Mouse (Mus musculus): ENCODE measurements around the gene Jdp2. TPM values are rescaled to one million over a fixed set of nuclear protein-coding genes. Genes with fewer than 3 reads are reported as not detected.

Jdp2 gene
- polyA plus RNA-seq, 1 experiment from 2014 or later = 0.27 TPM

DNA sequence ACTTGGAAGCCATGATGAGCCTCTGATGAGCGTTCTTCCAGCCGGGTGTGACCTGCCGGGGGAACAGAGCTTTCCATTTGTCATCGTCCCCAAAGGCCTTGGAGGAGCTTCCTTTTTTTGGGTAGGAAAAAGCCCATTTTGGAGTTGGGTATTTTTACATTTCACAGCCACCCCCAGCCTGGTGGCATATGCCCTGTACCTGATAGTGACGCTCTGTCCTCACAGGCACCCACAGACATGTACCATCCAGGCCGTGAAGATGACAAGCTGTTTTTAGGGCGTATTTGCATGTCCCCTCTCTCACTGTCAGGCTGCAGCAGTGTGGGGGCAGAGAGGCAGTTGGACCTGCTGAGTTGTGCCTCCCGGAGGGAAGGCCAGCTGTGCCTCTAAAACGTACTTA, 11.3 kb downstream of the Jdp2 start:
- H3K27me3 ChIP-seq (replicated peaks; ENCODE audit: control insufficient read depth, insufficient read depth, low read length) = no peaks in the 10 kb centered on the region
- no peak for ATAC-seq

DNA sequence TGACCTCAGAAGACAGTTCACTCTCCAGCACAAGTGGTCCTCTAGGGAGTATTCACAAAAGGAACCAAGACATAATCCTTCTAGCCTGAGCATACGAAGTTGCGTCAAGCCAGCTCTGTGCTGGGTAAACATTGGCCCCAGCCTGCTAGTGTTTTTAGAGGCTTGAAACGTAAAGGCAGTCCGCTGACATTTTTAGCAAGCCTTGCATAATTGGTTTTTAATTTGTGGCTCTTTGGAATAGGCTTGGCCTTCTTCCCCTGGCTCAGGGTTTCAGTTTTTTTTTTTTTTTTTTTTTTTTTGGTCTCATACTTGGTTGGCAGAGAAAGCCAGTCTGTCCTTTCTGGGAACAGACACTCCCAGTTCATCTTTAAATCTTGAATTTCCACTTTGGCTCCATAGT, 15.3 kb downstream of the Jdp2 start:
- H3K4me3 ChIP-seq (ENCODE audit: low read length) = no peak overlapping the region
- H3K36me3 ChIP-seq (ENCODE audit: control insufficient read depth, insufficient read depth, low read length) = no peaks in the 10 kb centered on the region
- no peaks in the 10 kb centered on the region for H3K9me3 ChIP-seq (ENCODE audit: control insufficient read depth, low read length)
- H3K9ac ChIP-seq (ENCODE audit: low read depth, low read length) = no peak overlapping the region
- WGBS = 51% methylated on average over 4 of the region's 4 CpGs
- H3K4me2 ChIP-seq (ENCODE audit: low read depth, low read length) = no peak overlapping the region
- ATAC-seq = no peak
- no peaks in the 10 kb centered on the region for H3K27me3 ChIP-seq (replicated peaks; ENCODE audit: control insufficient read depth, insufficient read depth, low read length)
- no peaks in the 10 kb centered on the region; the same call in 1 of the 2 replicates for H3K4me1 ChIP-seq (ENCODE audit: control insufficient read depth, insufficient read depth, low read length)
- H3K27ac ChIP-seq (ENCODE audit: low read length) = no peak overlapping the region

More for the DNA sequence above, 11.3 kb downstream of the Jdp2 start:
- Histone ChIP-seq H3K9ac (ENCODE audit: low read depth, low read length) (no peak overlapping the region), H3K4me2 (ENCODE audit: low read depth, low read length) (no peak overlapping the region), H3K36me3 (ENCODE audit: control insufficient read depth, insufficient read depth, low read length) (0 out of 2 replicates have a peak, but pooled peaks cover 5% of the 10 kb centered on the region), H3K27ac (ENCODE audit: low read length) (no peak overlapping the region), H3K4me1 (ENCODE audit: control insufficient read depth, insufficient read depth, low read length) (peaks cover 7% of the 10 kb centered on the region; the same call in 1 of the 2 replicates), H3K9me3 (ENCODE audit: control insufficient read depth, low read length) (no peaks in the 10 kb centered on the region), H3K4me3 (ENCODE audit: low read length) (no peak overlapping the region)
- 85% methylated on average over 9 of the region's 9 CpGs for WGBS

- no peaks in the 10 kb centered on the region; the same call in 1 of the 2 replicates for H3K4me1 ChIP-seq (ENCODE audit: control insufficient read depth, insufficient read depth, low read length)
- no peaks in the 10 kb centered on the region for H3K9me3 ChIP-seq (ENCODE audit: control insufficient read depth, low read length)
- WGBS = 76% methylated on average over 8 of the region's 8 CpGs
- ATAC-seq = no peak
- no peaks in the 10 kb centered on the region for H3K27me3 ChIP-seq (replicated peaks; ENCODE audit: control insufficient read depth, insufficient read depth, low read length)
- no peaks in the 10 kb centered on the region for H3K36me3 ChIP-seq (ENCODE audit: control insufficient read depth, insufficient read depth, low read length)
- no peak overlapping the region for H3K27ac ChIP-seq (ENCODE audit: low read length)
- H3K4me2 ChIP-seq (ENCODE audit: low read depth, low read length) = no peak overlapping the region
- H3K4me3 ChIP-seq (ENCODE audit: low read length) = no peak overlapping the region
- no peak overlapping the region for H3K9ac ChIP-seq (ENCODE audit: low read depth, low read length)
These were observed 16.7 kb downstream of the Jdp2 start for GRCm38 (mm10) chr12:85615486-85615885.

DNA sequence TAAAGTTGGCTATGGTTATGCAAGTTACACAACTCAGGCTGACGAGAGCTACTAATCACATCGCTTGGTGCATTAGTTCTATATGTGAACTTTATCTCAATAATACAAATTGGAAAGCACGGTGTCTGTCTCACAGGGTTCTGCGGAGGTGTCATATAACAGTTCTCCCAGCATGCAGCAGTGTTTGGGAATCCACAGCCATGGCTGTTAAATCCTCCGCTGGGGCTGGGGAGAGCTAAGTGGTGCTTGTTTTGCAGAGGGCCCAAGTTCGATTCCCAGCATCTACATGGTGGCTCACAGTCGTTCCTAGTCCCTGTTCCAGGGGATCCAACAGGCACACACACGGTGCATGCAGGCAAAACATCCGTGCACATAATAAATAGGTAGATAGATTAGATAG, 19.1 kb downstream of the Jdp2 start:
- no peak for ATAC-seq
- H3K27me3 ChIP-seq (replicated peaks; ENCODE audit: control insufficient read depth, insufficient read depth, low read length) = no peaks in the 10 kb centered on the region
- H3K4me1 ChIP-seq (ENCODE audit: control insufficient read depth, insufficient read depth, low read length) = no peaks in the 10 kb centered on the region; the same call in 1 of the 2 replicates
- no peak overlapping the region for H3K4me3 ChIP-seq (ENCODE audit: low read length)
- no peak overlapping the region for H3K27ac ChIP-seq (ENCODE audit: low read length)
- WGBS = 80% methylated on average over 9 of the region's 9 CpGs
- H3K9me3 ChIP-seq (ENCODE audit: control insufficient read depth, low read length) = no peaks in the 10 kb centered on the region
- H3K36me3 ChIP-seq (ENCODE audit: control insufficient read depth, insufficient read depth, low read length) = no peaks in the 10 kb centered on the region; the same call in 1 of the 2 replicates
- H3K9ac ChIP-seq (ENCODE audit: low read depth, low read length) = no peak overlapping the region
- no peak overlapping the region for H3K4me2 ChIP-seq (ENCODE audit: low read depth, low read length)

DNA sequence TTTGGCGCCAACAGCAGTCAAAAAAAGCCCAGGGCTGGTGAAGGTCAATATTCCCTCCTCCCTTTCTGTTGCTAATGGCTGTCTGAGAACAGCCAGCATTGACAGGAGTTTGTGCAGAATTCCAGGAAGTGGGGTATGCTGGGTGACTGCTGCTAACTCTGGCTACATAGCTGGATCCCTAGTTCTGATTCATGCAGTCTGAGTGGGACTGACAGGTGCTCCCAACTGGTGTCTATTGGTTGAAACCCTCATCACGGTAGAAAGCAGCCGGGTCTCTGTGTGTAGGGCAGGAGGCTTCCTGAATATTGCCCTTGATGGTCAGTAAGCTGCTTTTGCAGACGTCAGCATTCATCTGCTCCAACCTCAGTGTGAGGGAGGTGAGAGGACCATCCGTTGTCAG, 19.6 kb downstream of the Jdp2 start:
- ATAC-seq = no peak
- Histone ChIP-seq H3K9me3 (ENCODE audit: control insufficient read depth, low read length) (no peaks in the 10 kb centered on the region), H3K4me3 (ENCODE audit: low read length) (no peak overlapping the region), H3K27me3 (replicated peaks; ENCODE audit: control insufficient read depth, insufficient read depth, low read length) (no peaks in the 10 kb centered on the region), H3K4me1 (ENCODE audit: control insufficient read depth, insufficient read depth, low read length) (no peaks in the 10 kb centered on the region; the same call in 1 of the 2 replicates), H3K27ac (ENCODE audit: low read length) (no peak overlapping the region), H3K4me2 (ENCODE audit: low read depth, low read length) (no peak overlapping the region), H3K9ac (ENCODE audit: low read depth, low read length) (no peak overlapping the region), H3K36me3 (ENCODE audit: control insufficient read depth, insufficient read depth, low read length) (no peaks in the 10 kb centered on the region; the same call in 1 of the 2 replicates)
- 66% methylated on average over 5 of the region's 5 CpGs for WGBS

DNA sequence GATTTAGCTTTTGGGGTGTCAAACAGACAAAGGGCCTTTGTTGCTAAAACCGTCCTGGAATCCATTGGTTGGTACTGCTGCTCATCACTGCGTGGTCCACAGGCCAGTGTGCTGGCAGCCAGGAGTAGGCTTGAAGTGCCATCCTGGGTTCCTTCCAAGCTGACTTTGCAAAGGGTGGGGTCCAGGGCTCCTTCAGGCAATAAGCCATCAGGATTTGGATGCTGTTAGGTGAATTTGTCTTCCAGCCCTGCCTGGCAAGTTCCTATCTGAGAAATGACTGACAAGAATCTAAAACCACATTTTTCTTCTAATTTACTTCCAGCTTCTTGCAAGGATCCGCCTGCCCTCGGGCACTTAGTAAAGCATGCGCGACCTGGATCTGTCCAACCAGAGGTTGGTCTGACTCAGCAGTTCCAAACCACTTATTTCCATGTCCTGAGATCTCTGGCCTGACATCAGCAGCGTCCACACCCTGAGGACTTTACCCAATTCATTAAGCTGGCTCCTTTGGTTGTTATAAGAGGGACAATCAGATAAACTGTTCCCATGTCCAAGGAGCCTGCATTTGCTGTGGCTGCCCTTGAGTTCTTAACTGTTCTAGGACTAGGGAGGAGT, 20.6 kb downstream of the Jdp2 start:
- H3K4me2 ChIP-seq (ENCODE audit: low read depth, low read length) = no peak overlapping the region
- ATAC-seq = no peak
- no peak overlapping the region for H3K9ac ChIP-seq (ENCODE audit: low read depth, low read length)
- no peak overlapping the region for H3K4me3 ChIP-seq (ENCODE audit: low read length)
- H3K27me3 ChIP-seq (replicated peaks; ENCODE audit: control insufficient read depth, insufficient read depth, low read length) = no peaks in the 10 kb centered on the region
- no peaks in the 10 kb centered on the region; the same call in 1 of the 2 replicates for H3K36me3 ChIP-seq (ENCODE audit: control insufficient read depth, insufficient read depth, low read length)
- peaks cover 8% of the 10 kb centered on the region; the same call in 1 of the 2 replicates for H3K4me1 ChIP-seq (ENCODE audit: control insufficient read depth, insufficient read depth, low read length)
- 78% methylated on average over 7 of the region's 7 CpGs for WGBS
- no peak overlapping the region for H3K27ac ChIP-seq (ENCODE audit: low read length)
- no peaks in the 10 kb centered on the region for H3K9me3 ChIP-seq (ENCODE audit: control insufficient read depth, low read length)

DNA sequence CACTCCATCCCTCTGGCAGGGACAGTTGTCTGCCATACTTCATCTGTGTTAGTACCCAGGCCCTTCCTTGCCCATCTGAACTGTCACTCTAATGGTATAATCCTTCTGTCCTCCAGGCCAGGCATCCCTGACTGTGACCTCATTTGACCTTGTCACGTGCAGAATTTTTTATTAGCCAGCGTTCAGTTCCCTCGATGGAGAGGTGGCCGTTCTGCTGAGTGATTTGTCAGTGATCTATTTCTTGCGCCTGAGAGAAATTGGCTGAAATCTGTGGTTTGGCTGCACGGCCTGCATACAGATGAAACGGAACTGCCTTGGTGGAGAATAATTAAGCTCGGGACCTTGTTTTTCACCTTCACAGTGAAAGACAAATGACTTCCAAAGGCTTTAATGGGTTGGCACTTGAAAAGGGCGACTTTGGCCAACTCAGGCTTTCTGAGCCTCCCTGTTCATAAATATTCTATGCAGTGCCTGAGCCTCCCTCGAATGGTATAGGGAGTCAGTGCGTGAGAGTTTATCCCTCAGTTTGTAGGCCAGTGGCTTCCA, 21.1 kb downstream of the Jdp2 start:
- H3K9ac ChIP-seq (ENCODE audit: low read depth, low read length) = no peak overlapping the region
- no peak overlapping the region for H3K27ac ChIP-seq (ENCODE audit: low read length)
- no peaks in the 10 kb centered on the region for H3K9me3 ChIP-seq (ENCODE audit: control insufficient read depth, low read length)
- H3K4me2 ChIP-seq (ENCODE audit: low read depth, low read length) = no peak overlapping the region
- H3K36me3 ChIP-seq (ENCODE audit: control insufficient read depth, insufficient read depth, low read length) = no peaks in the 10 kb centered on the region; the same call in 1 of the 2 replicates
- no peak overlapping the region for H3K4me3 ChIP-seq (ENCODE audit: low read length)
- peaks cover 8% of the 10 kb centered on the region; the same call in 1 of the 2 replicates for H3K4me1 ChIP-seq (ENCODE audit: control insufficient read depth, insufficient read depth, low read length)
- ATAC-seq = no peak
- WGBS = 57% methylated on average over 11 of the region's 11 CpGs
- H3K27me3 ChIP-seq (replicated peaks; ENCODE audit: control insufficient read depth, insufficient read depth, low read length) = no peaks in the 10 kb centered on the region

DNA sequence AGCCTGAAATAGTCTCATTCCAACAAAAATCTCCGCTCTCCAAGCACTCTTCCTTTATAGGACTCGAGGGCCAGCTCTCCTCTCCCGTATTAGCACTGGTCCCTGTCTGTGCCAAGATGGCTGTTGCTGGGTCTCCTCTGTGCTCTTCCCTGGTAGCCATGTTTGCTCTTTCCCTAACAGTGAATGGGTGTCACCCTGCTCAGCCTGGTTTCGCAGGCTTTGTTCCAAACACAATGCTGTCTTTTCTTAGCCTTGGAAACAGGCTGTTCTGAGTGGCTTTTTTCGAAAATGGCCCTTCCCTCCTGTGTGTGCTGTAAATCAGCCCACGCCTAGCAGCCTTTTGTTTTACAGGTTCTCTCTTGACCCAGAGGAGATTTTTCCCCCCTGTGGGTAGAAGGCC, 22.2 kb downstream of the Jdp2 start:
- Histone ChIP-seq H3K36me3 (ENCODE audit: control insufficient read depth, insufficient read depth, low read length) (no peaks in the 10 kb centered on the region; the same call in 1 of the 2 replicates), H3K4me3 (ENCODE audit: low read length) (no peak overlapping the region), H3K4me2 (ENCODE audit: low read depth, low read length) (no peak overlapping the region), H3K27me3 (replicated peaks; ENCODE audit: control insufficient read depth, insufficient read depth, low read length) (no peaks in the 10 kb centered on the region), H3K9me3 (ENCODE audit: control insufficient read depth, low read length) (no peaks in the 10 kb centered on the region), H3K4me1 (ENCODE audit: control insufficient read depth, insufficient read depth, low read length) (peaks cover 8% of the 10 kb centered on the region; the same call in 1 of the 2 replicates), H3K9ac (ENCODE audit: low read depth, low read length) (no peak overlapping the region), H3K27ac (ENCODE audit: low read length) (no peak overlapping the region)
- WGBS = 82% methylated on average over 6 of the region's 6 CpGs
- ATAC-seq = no peak

- no peak overlapping the region for H3K4me2 ChIP-seq (ENCODE audit: low read depth, low read length)
- H3K4me3 ChIP-seq (ENCODE audit: low read length) = no peak overlapping the region
- H3K4me1 ChIP-seq (ENCODE audit: control insufficient read depth, insufficient read depth, low read length) = peaks cover 8% of the 10 kb centered on the region; the same call in 1 of the 2 replicates
- no peaks in the 10 kb centered on the region for H3K27me3 ChIP-seq (replicated peaks; ENCODE audit: control insufficient read depth, insufficient read depth, low read length)
- ATAC-seq = no peak
- H3K36me3 ChIP-seq (ENCODE audit: control insufficient read depth, insufficient read depth, low read length) = no peaks in the 10 kb centered on the region; the same call in 1 of the 2 replicates
- no peak overlapping the region for H3K9ac ChIP-seq (ENCODE audit: low read depth, low read length)
- no peak overlapping the region for H3K27ac ChIP-seq (ENCODE audit: low read length)
- H3K9me3 ChIP-seq (ENCODE audit: control insufficient read depth, low read length) = no peaks in the 10 kb centered on the region
- 78% methylated on average over 4 of the region's 4 CpGs for WGBS
These were observed 22.8 kb downstream of the Jdp2 start for GRCm38 (mm10) chr12:85621673-85622072.

Data from intestine, embryonic 16.5 days (tissue).